Mouse (Mus musculus) cerebellum, postnatal 14 days (tissue): ENCODE results near the gene Prkca.

Experiments used
- DNase-seq, 2 experiments: peaks; one replicate each; pipeline ENCODE4 v3.0.0; 2021; ENCODE audit warnings: mixed read lengths in 2 of 2

Gene Prkca

GRCm38 (mm10) chr11:108293843-108294242, 49.9 kb downstream of the Prkca start:
- DNase-seq: no peak

- no peak for DNase-seq
Measured at GRCm38 (mm10) chr11:108289192-108289591, 54.5 kb downstream of the Prkca start.

GRCm38 (mm10) chr11:108287321-108287720, 56.4 kb downstream of the Prkca start:
- DNase-seq: peak; percentile 60 to 69

- no peak for DNase-seq
Measured at GRCm38 (mm10) chr11:108285046-108285445, 58.7 kb downstream of the Prkca start.

- no peak for DNase-seq
Measured at GRCm38 (mm10) chr11:108282850-108283459, 60.8 kb downstream of the Prkca start.

GRCm38 (mm10) chr11:108279748-108280373, 63.9 kb downstream of the Prkca start:
- peak in 1 of 2 experiments; percentile 36 for DNase-seq

- DNase-seq: peak in 1 of 2 experiments; percentile 42
Measured at GRCm38 (mm10) chr11:108277096-108277495, 66.6 kb downstream of the Prkca start.

- DNase-seq: no peak
Measured at GRCm38 (mm10) chr11:108276148-108276547, 67.6 kb downstream of the Prkca start.

- DNase-seq: peak; percentile 57 to 72
Measured at GRCm38 (mm10) chr11:108274046-108274445, 69.7 kb downstream of the Prkca start.

GRCm38 (mm10) chr11:108273415-108273965, 70.2 kb downstream of the Prkca start:
- no peak for DNase-seq

GRCm38 (mm10) chr11:108272601-108273414, 70.9 kb downstream of the Prkca start:
- DNase-seq: no peak

- DNase-seq: no peak
Measured at GRCm38 (mm10) chr11:108271305-108271704, 72.4 kb downstream of the Prkca start.

GRCm38 (mm10) chr11:108269516-108269915, 74.2 kb downstream of the Prkca start:
- no peak for DNase-seq

GRCm38 (mm10) chr11:108268421-108269322, 75.1 kb downstream of the Prkca start:
- DNase-seq: no peak

- no peak for DNase-seq
Measured at GRCm38 (mm10) chr11:108267825-108268224, 75.9 kb downstream of the Prkca start.

GRCm38 (mm10) chr11:108267066-108267465, 76.7 kb downstream of the Prkca start:
- DNase-seq: peak in 1 of 2 experiments; percentile 30

GRCm38 (mm10) chr11:108263868-108264267, 79.9 kb downstream of the Prkca start:
- no peak for DNase-seq

GRCm38 (mm10) chr11:108263406-108263805, 80.3 kb downstream of the Prkca start:
- DNase-seq: no peak

- DNase-seq: no peak
Measured at GRCm38 (mm10) chr11:108261751-108262160, 82.0 kb downstream of the Prkca start.

GRCm38 (mm10) chr11:108260775-108261517, 82.8 kb downstream of the Prkca start:
- no peak for DNase-seq

GRCm38 (mm10) chr11:108259391-108259790, 84.3 kb downstream of the Prkca start:
- DNase-seq: peak; percentile 62 to 66
